Mouse (Mus musculus) kidney, postnatal 4 days (tissue): ENCODE results near the gene Fam122b.

Experiments
- DNase-seq, 2 experiments: peaks; one replicate each; pipeline ENCODE4 v3.0.0; 2021; ENCODE audit warnings: mixed read lengths in 2 of 2

Fam122b gene

DNA sequence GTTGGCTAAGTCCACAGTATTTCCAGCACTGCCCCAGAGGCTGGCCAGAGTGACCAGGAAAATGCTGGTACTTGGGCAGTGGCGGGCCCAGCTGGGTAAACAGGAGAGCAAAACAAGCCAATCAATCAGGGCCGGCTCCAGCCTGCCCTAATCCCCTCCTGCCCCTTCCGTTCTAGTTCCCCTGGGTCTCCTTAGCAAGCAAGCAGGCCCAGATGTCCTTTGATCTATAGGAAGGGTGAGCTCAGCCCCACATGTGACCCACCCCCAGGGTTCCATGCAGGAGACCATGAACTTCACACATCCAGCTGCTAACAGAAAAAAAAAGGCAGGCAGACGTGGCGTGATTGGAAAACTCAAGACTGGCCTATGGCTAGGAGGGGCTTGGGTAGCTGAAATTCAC lies 73.2 kb downstream of the Fam122b start:
- peak in 1 of 2 experiments; percentile 25 for DNase-seq
